Mouse (Mus musculus) heart, postnatal 36 days (tissue): Measurements from ENCODE around the gene Grb10. TPM values are rescaled to one million over a fixed set of nuclear protein-coding genes. Genes with fewer than 3 reads are reported as not detected.
A peak's percentile ranks its signal among the peaks of the same experiment; 100 is the strongest.

ENCODE experiments used
- DNase-seq, 2 experiments: peaks; one replicate each; pipeline ENCODE4 v3.0.0; 2021 to 2022
- intact Hi-C: fragments of 180-260 bp; cut with DNase I; formaldehyde crosslinking; loops from one replicate; pipeline ENCODE4 v1.15.1; 2025
- total RNA-seq, 2 experiments: library from RNA; stranded (reverse); gene quantifications; 2 replicates each; pipeline ENCODE4 v1.2.3; 2021

Grb10 gene
- total RNA-seq, 2 experiments from 2014 or later = 66.6 to 110 TPM

DNA sequence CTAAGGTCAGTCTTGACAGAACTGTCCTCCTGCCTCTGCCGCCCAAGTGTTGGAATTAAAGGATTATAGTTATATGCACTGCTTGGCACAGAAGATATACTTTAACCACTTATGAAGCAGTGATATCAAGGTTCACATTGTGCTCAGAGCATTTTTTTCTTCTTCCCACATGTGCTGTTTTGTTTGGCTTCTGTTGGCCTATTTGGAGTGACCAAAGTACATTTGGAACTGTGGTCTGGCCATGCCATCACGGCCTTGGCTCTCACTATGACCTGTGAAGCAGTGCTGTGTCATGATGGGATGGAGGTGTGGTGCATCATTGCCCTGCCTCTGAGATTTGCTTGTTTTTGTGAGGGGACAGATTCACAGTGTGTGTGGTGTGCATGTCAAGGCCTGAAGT lies 109.9 kb downstream of the Grb10 start:
- intact Hi-C loops = no loop called here
- DNase-seq = no peak

DNA sequence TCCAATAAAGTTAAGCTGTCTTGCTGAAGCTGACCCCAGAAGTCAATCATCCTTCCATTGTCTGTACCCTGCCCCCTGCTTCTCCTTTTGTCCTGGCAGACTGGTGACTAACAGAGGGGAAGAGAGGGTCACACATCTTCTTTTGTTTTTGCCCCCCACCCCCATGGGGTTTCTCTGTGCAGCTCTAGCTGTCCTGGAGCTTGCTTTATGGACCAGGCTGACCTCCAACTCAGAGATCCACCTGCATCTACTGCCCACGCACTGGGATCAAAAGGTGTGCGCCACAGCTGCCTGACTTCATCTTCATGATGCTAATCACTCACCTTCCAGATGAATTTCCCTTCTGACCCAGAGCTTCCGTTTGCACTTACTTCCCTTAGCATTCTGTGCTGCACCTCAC lies 114.6 kb downstream of the Grb10 start:
- no peak for DNase-seq
- intact Hi-C loops = no loop called here

DNA sequence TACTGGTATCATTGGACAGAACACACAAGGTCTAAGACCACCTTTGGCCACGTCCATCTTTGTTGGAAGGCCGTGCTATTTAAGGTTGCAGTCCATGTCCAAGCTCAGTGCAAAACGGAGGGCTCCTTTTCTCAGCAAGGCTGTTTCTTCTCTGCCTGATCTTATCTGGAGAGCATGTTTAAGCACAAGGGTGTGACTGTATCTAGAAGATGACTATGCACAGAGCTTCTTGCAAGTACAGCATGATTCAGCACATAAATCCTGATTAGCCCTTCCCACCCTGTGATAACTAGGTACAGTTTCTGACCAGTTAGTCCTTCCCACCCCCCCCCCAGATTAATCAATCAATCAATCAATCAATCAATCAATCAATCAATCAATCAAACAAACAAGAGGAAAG lies 115.1 kb downstream of the Grb10 start:
- intact Hi-C loops = no loop called here
- DNase-seq = no peak

DNA sequence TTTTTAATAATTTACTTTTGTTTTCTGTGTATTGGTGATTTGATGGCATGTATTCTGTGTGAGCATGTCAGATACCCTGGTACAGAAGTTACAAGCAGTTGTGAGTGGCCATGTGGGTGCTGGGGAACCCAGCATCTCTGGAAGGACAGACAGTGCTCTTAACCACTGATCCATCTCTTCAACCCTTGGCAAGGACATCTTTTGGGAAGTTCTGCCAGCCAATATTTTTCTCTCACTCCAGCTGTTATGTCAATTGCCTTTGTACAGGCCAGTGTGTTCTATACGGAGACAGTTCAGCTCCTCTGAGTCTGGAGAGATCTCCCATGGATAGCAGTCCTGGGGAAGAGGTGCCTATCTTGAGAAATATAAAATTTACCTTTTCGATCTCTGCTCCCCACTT lies 116.4 kb downstream of the Grb10 start:
- intact Hi-C loops = no loop called here
- DNase-seq = no peak

DNA sequence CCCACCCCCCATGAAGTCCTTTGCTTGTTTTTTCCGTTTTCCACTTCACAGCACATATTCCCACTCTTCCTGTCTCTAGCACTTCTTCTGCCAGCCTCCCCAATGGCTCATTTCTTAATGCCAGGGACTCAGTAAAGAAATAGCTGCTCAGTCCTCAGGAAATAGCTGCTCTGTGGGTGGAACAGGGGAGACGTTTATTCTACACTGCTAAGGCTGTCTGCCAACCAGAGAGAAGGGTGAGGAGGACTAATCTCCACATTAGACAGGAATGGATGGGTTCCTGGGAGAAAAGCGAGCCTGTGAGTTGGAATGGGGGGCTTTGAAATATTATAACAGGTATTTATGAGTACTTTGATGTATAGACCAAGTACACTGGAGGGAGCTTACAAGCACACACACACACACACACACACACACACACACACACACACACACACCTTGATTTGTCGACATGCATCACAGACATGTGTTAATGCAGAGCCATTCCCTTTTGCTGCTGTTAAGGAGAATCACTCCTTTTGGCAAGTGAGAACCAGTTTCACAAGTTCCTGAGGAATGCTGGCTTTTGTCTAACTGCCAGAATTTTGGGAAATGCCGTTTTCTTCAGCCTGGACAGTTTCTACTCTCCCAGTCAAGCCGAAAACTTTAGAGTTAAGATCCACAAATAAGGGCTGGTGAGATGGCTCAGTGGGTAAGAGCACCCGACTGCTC lies 130.6 kb downstream of the Grb10 start:
- DNase-seq = peak in 1 of 2 experiments; percentile 13
- intact Hi-C loops = no loop called here

DNA sequence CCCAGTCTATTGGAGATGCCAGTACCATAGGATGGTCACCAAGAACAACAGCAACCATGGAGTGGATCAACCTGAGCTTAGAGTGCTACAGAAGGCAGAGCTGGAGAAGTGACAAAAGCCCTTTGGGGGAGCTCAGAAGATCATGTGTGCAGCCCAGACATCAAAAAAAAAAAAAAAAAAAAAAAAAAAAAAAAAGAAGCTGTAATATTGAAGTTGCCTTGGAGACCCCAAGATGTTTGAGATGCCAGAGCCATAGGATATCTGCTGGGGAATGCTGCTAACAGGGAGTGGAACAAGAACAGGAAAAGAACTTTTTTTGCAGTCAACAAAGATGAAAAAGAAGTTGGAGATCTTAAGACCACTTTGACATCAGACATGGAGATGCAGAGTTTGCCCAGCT lies 133.0 kb downstream of the Grb10 start:
- no peak for DNase-seq
- intact Hi-C loops = no loop called here

DNA sequence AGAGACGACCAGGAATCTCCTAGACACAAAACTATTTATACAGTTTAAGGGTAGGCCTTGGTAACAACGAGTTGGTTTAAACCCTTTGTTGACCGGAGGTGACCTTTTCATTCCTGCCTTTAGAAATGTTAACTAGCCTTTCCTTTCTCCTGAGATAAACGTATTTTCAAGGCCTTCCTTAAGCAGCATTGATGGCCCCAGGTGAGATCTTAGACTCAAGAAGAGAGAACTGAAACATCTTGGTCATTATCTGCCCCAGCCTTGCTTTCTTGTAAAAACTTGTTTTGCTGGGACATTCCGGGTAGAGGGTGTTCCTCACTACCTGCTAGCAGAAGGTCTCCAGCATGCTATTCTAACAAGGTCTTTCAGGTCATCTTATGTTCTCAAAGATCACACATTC lies 133.5 kb downstream of the Grb10 start:
- intact Hi-C loops = no loop called here
- no peak for DNase-seq

DNA sequence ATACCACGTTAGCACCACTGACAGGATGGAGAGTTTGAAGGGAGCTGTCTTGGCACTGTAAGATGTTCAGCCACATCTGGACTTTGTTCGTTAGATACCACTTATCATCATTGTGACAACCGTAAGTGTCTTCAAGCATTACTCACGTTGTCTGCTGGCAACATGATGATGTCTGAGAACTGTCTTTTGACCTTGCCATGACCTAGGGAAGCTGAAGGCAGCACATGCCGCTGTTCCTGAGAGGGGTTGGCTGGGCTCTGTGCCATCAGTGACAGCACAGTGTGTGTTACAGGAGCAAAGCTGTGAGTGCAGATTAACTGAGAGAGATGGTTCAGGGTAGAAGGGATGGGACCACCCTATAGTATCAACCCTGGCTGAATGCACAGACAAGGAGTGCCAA lies 137.0 kb downstream of the Grb10 start:
- intact Hi-C loops = no loop called here
- DNase-seq = peak; percentile 13 to 30

DNA sequence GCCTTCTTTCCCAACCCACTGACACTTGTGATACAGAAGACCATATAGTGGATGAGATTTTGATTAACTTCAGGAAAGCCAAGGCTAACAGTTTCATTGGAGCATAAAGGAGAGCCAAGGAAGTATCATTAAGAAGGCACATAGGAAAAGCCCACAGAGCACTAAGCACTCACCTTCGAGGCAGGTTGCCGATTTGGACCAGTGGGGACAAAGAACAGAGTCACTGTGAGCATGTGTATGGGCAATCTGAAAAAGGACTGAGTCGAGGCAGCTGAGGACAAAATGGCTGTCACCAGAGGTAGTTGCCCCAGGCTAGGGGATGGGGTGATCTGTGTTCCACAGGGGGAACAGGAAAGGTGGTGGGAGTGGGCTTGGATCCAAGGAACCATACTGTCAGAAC lies 140.0 kb downstream of the Grb10 start:
- DNase-seq = no peak
- intact Hi-C loops = no loop called here

DNA sequence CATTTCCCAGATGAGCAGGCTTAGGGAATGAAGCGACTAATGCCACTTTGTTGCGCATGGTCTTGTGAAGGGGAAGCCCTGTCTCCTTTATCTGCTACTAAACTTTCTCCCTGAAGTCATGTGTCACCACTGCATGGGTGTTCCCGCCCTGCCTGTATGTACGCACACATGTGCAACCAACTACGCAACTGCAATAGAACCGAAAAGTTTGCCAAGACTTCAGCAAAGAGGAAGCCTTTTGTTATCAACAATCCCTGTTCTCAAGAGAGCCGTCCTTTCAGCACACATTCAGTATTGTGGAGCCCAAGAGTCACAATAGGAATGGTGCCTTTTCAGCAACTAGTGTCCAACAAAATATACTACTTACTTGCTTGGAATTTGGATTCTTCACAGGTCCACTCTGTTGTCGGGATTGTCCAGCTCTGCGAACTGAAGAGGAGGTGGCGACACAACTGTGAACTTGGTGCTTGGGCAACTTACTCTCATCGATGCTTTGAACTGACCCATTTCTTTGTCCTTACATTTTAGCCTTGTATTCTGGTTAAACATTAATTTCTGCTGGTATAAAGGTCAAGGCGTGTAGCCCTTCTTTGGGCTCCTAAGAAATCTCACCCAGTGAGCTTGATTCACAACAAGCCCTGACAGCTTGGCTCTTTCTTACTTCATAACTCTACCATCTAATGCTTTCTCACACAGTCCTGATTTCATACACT lies 140.7 kb downstream of the Grb10 start, which contains the start of gene Ddc:
Gene Ddc (minus strand): TSS at position 500 of the 713 bp plus-strand sequence.
- DNase-seq = no peak
- intact Hi-C loops = no loop called here

DNA sequence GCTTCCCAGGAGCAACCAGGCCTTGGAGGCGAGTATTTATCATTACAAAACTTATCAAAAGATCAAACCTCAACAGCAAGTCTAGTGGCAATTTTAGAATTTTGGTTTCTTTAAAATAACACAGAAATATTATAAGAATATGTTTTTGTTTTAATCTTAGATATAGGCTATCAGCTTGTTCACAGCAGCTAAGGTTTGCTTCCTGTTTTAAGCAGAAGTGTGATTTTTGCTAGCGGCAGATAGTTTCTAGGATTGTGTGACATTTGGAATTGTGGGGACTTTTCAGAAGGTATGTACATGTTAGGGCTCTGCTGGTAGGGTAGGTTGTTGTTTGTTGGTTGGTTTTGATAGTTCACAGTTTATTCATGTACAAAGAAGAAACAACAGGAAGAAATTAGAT lies 143.0 kb downstream of the Grb10 start:
- DNase-seq = no peak
- intact Hi-C loops = no loop called here

DNA sequence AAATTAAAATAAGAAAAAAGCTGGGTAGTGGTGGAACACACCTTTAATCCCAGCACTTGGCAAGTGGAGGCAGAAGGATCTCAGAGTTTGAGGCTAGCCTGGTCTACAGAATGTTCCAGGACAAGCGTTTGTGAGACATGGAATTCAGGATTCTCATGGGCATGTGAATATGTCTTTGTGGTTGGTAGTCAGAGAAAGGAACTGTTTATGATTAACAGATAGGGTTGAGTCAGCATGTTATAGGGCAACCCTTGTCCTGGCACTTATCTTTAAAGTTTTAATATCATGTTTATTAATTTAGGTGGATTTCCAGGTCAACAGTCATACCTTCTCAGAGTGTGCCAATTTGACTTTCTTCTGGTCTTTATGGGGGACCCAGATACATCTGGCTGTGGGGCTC lies 144.7 kb downstream of the Grb10 start:
- intact Hi-C loops = no loop called here

DNA sequence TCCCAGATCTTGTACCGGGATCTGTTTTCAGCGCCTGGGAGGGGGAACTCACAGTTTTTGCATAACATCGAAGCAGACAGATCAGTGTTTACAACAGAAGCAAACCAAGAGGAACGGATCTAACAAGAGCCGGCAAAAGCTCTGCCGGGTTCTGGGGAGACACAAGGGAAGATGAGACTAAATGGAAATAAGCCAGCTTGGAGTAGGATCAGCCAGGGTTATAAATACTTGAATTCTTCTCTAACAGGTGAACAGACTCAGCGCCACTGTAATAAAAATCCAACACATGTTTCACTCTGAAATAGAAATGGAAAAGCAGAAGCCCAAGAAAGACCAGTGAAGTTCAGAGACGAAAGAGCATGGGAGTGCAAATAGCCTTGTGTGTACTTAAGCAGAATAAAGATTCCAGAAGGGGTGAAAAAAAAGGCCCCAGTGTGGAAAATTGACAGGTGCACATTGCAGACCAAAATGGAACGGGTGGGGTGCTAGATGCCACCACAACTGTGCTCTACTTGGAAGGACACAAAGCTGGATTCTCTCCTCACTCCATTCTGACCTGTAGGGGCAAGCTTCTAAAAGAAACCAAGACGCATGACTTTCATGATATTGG lies 145.4 kb downstream of the Grb10 start:
- intact Hi-C loops = no loop called here
- DNase-seq = no peak

More for the DNA sequence above, 144.7 kb downstream of the Grb10 start:
- DNase-seq = no peak

DNA sequence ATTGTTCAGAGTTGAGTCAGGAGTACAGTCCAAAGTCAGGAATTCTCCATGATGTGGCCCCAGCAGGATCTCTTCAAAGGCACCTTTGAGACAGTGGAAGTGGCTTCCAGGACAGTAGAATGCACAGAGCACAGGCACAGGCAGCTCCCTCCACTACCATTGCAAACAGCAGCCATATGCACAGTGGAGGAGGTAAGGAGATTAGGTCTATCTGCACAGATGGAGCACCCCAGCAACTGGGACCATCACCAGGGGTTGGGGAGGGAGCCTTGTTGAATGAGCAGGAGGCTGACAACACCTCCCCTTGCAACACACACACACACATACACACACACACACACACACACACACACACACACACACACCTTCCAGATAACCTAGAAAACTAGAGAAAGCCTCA lies 146.7 kb downstream of the Grb10 start:
- DNase-seq = no peak
- intact Hi-C loops = no loop called here

DNA sequence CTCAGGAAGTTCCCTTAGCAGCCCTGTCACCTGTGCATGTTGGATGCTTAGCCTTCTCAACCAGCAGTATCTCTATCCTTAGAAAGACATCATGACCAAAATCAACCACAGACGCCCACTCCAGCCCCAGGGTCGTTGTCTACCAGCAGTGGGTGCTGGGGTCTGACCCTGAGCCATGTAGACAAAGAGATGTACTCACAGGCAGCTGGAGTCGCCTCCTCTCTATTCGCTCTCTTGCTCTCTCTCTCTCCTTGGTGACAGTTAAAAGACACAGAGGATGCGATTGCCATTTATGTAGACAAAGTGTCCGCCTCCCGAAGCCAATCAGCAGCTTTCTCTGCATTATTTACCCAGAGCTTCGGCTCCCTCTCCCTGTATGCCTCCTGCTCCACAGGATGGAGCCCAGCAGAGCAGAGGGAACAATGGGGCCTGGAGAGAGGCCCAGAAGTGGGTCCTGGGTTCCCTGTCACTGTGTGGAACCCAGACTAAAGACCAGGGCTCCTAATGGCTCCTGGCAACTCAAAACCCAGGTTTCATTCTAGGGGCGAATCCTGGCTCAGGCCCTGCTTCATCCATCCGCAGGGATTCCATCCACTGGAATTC lies 148.2 kb downstream of the Grb10 start:
- intact Hi-C loops = no loop called here
- no peak for DNase-seq

DNA sequence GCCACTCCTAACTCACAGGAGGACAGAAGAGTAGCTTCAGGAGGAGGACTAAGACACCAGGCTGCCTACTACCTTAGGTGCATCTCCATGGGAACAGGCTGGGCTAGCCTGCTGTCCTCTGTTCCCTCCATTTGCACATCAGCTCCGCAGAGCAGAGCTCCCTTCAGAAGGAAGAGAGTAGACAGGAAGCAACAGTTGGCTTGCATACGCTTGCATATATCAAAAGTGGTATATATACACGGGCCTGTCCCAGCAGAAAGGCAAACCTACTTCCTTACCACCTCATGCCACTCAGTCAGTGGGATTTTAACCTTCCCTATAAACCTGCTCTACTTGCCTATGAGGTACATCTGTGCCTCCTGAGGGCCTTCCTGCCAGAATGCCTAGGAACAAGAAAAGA lies 149.8 kb downstream of the Grb10 start:
- DNase-seq = no peak
- intact Hi-C loops = no loop called here

DNA sequence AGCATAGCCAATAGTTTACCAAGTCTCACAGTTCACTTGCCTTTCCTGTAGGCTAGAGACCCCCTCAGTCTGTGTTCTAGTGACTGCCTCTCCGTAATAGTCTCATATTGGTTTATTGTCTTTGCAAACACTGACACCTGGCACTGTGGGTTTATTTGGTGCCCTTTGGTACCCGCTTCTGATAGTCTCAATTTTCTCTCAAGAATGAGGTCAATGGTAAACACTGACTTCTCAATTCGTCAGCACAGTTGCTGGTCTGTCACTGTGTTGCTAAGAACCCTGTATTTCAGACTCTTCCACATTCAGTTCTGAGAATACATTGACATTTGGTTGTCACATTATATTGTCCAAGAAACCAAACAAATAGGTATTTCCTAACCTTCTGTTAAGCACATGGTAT lies 150.4 kb downstream of the Grb10 start:
- intact Hi-C loops = no loop called here
- DNase-seq = no peak

DNA sequence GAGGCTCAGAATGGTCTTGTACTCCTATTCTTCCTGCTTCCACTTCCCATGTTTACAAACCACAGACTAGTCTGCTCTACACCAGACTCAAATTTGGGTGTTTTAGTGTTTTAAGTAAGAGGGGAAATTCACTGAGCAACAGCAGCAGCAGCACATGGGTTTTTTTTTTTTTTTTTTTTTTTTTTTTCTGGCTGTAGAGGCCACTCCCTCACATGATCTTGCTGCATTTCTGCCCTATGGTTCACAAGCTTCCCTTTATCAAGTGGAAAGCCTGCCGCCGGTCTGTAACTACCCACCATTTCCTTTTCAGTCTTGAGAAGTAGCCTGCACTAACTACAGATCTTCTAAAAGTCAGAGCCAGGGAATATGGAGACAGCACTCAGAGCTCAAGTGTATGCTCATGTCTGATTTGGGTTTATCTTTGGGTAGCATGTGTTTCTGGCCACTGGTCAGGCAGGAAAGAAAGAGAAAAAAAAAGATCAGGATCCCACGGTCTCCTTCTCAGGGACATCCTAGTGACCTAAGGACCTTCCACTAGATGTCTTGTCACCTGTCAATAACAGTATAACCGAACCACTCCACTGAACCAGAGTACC lies 152.0 kb downstream of the Grb10 start:
- no peak for DNase-seq
- intact Hi-C loops = no loop called here

DNA sequence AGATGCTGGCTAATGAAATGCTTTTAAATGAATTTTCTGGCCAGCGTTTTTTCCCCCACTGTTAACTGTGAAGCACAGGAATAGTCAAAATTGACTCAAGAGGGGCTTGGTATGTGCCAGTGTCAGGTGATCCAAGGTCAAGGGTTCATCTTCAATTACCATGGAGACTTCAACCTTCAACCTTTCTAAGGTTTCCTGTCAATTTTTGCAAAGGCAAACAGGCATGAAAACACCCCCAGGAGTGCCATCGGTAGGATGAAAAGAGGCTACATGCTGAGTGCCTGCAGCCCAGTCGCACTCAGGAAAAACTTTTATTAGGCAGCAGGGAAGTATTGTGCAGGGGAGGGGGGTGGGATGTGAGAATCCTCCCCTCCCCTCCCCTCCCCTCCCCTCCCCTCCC lies 152.6 kb downstream of the Grb10 start:
- intact Hi-C loops = no loop called here
- no peak for DNase-seq

DNA sequence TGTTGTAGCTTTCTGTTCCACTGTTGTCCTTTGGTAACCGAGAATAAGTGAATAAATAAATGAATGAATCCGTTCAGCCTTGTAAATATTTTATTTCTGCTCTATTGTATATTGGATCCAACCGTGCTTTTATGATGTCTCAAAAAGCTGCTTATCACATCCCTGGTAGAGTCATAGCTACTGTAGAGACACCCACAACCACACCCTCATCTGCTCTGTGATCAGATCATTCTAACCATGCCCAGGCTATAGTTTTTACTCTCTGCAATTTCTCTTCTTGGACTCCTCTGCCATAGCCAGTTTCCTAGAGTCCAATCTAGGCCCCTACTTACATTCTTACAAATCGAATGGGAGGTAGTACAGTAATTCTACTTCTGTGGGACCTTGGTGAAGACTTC lies 153.2 kb downstream of the Grb10 start:
- intact Hi-C loops = no loop called here
- DNase-seq = no peak

DNA sequence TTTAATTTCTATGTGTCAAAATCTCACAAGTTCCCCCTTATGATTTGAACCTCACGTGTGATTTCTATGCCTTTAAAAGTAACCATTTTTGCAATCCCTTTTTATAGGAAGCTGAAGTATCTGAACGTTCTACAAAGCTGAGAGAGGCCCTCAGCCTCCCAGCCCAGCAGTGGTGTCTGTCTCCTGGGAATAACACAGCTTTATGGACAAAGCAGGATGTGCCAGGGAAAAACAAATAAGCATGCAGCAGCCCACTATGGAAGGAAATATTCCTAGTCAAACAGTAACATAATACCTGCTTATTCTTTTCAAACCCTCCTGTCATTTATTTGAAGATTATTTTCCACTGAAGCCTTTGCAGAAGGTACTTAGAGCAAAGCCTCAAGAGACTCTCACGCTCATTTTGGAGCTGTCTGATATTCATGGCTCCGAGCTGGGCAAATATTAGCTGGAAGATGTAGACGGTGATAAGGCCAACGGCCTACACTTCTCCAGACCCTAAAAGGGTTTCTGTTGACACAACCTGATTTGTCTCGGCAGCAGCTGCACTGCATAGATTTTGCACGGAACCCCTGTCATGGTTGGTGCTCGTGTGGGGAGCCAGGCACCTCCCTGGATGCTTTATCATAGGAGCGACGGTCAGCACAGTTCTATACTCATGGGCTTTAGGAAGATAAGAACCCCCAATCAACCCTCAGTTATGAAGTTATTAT lies 153.8 kb downstream of the Grb10 start:
- intact Hi-C loops = no loop called here
- no peak for DNase-seq
